Mouse (Mus musculus) lung, embryonic 16.5 days (tissue): ENCODE data around the gene Il27ra. TPM values are rescaled to one million over a fixed set of nuclear protein-coding genes. Genes with fewer than 3 reads are reported as not detected.

ENCODE experiments used
- ATAC-seq: fragments of 200-750 bp; cut with Nextera tagmentation; 2 replicates; pipeline ENCODE4 v1.8.0; 2017; ENCODE audit warnings: low read depth, mild to moderate bottlenecking, moderate library complexity
- H3K27ac ChIP-seq: fragments of 300-500 bp; sonication (generic); 2 replicates; pipeline ENCODE4 v1.5.1; 2014; ENCODE audit warnings: mild to moderate bottlenecking, control low read depth, low read length
- H3K27me3 ChIP-seq: fragments of 300-500 bp; sonication (generic); 2 replicates; pipeline ENCODE4 v1.6.1; 2014; ENCODE audit warnings: low read depth, low read length, mixed read lengths; ENCODE audit not compliant: control insufficient read depth, insufficient read depth
- H3K36me3 ChIP-seq: fragments of 300-500 bp; sonication (generic); 2 replicates; pipeline ENCODE4 v1.6.1; 2014; ENCODE audit warnings: low read length; ENCODE audit not compliant: control insufficient read depth, insufficient read depth
- H3K4me1 ChIP-seq: fragments of 300-500 bp; sonication (generic); replicated peaks from 2 replicates; pipeline ENCODE4 v1.6.1; 2014; ENCODE audit warnings: low read length, mixed read lengths; ENCODE audit not compliant: control insufficient read depth, insufficient read depth
- H3K4me2 ChIP-seq: fragments of 300-500 bp; sonication (generic); 2 replicates; pipeline ENCODE4 v1.6.1; 2014; ENCODE audit warnings: low read depth, low read length, control low read depth
- H3K4me3 ChIP-seq: fragments of 300-500 bp; sonication (generic); 2 replicates; pipeline ENCODE4 v1.5.1; 2014; ENCODE audit warnings: mild to moderate bottlenecking, low read length, control low read depth
- H3K9ac ChIP-seq: fragments of 300-500 bp; sonication (generic); 2 replicates; pipeline ENCODE4 v1.6.1; 2014; ENCODE audit warnings: low read length, control low read depth
- H3K9me3 ChIP-seq: fragments of 300-500 bp; sonication (generic); 2 replicates; pipeline ENCODE4 v1.6.1; 2016; ENCODE audit warnings: low read length; ENCODE audit not compliant: control insufficient read depth
- WGBS: fragments of 180-500 bp; shearing (Covaris S2); extraction: QIAGEN DNeasy Blood & Tissue Kit; methylation state at CpG from one replicate; pipeline ENCODE4 v1.1.7; 2014; 5-methylcytosine and 5-hydroxymethylcytosine counted together
- polyA plus RNA-seq: library from polyadenylated mRNA; unstranded; fragments of >200 nt; fragmentation: Nextera tagmentation; extraction: Ambion mirVana; gene quantifications from 2 replicates; pipeline ENCODE4 v1.2.1, GENCODE M21; 2015

The Il27ra gene
- polyA plus RNA-seq, 1 experiment from 2014 or later = 1.6 TPM

DNA sequence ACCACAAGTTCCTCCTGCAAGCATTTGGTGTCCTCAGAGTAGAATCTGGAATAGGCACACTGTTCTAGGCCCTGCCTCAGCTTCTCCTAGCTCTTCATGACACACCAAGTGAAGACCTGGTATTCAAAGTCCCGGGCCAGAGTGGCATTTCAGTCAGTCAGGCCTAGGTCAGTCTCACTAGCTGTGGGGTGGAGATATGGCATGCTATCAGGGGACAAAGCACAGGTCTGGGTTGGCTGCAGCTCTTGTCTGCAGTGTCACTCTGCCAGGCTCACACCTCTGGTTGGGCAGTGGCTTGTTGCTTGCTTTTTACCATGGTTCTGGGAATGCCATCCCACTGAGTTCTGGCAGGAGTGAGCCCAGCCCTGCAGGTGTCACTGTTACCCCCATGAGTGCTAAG, 34.0 kb upstream of the Il27ra start:
- no peak overlapping the region for H3K4me2 ChIP-seq
- H3K27me3 ChIP-seq = no peaks in the 10 kb centered on the region
- no peak for ATAC-seq
- WGBS = 87% methylated on average over 1 of the region's 1 CpGs
- H3K36me3 ChIP-seq = peaks cover 12% of the 10 kb centered on the region
- no peak overlapping the region for H3K4me3 ChIP-seq
- no peak overlapping the region for H3K27ac ChIP-seq
- peaks cover 7% of the 10 kb centered on the region for H3K4me1 ChIP-seq
- H3K9me3 ChIP-seq = no peaks in the 10 kb centered on the region
- H3K9ac ChIP-seq = no peak overlapping the region

DNA sequence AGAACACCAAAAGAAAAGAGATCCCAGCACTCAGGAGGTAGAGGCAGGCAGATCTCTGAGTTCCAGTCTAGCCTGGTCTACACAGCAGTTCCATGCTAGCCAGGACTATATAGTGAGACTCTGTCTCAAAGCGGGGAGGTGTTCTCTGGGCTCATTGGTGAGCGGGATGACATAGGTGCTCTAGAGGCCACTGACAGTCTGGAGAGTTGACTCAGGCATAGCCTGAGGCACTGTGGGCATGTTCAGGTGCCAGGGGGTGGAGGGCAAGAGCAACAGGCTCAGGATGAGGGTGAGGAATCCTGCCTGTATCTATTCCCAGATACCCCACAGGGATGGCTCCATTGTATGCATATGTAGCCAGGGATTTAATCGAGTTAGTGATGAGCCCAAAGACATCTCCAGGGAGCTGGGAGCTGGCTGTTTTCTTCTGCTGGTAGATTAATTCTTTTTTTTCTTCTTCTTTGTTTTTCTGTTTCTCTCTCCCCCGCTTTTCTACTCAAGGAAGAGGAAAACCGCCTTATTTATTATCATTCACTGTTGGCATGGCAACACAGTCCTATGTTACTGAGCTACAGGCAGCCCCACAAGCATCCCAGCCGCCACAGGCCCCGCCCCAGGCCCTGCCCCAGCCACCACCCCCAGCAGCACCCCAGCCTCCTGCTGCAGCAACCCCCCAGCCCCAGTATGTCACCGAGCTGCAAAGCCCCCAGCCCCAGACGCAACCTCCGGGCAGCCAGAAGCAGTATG, 31.0 kb upstream of the Il27ra start:
- WGBS = 65% methylated on average over 10 of the region's 10 CpGs
- H3K4me1 ChIP-seq = peaks cover 16% of the 10 kb centered on the region

DNA sequence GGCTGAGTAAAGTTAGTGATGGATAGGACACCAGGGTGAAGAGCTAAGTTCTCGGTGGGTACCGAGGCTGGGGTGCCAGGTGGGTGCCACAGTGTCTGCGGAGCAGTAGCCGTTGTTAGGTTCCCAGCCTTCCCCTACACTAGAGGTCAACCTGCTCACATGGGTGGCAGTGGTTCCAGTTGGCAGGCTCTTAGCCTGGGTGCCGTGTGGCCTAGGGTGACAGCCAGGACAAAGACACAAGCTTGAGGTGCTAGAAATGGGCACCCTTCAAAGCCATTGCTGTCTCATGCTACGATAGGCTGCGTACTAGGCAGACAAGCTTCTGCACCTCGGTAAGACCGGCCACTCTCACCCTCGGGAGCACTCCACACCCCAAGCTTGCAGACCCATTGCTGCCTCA, 29.9 kb upstream of the Il27ra start:
- Histone ChIP-seq H3K9me3 (no peaks in the 10 kb centered on the region), H3K9ac (no peak overlapping the region), H3K4me3 (no peak overlapping the region), H3K4me2 (no peak overlapping the region), H3K27ac (no peak overlapping the region), H3K36me3 (peaks cover 4% of the 10 kb centered on the region; the same call in 1 of the 2 replicates), H3K4me1 (peaks cover 26% of the 10 kb centered on the region), H3K27me3 (no peaks in the 10 kb centered on the region)
- no peak for ATAC-seq
- 86% methylated on average over 10 of the region's 10 CpGs for WGBS

More for the DNA sequence above, 31.0 kb upstream of the Il27ra start:
- no peak overlapping the region for H3K27ac ChIP-seq
- peaks cover 4% of the 10 kb centered on the region; the same call in 1 of the 2 replicates for H3K36me3 ChIP-seq
- no peak overlapping the region for H3K4me3 ChIP-seq
- H3K4me2 ChIP-seq = no peak overlapping the region
- H3K9ac ChIP-seq = no peak overlapping the region
- no peaks in the 10 kb centered on the region for H3K9me3 ChIP-seq
- ATAC-seq = no peak
- no peaks in the 10 kb centered on the region for H3K27me3 ChIP-seq

DNA sequence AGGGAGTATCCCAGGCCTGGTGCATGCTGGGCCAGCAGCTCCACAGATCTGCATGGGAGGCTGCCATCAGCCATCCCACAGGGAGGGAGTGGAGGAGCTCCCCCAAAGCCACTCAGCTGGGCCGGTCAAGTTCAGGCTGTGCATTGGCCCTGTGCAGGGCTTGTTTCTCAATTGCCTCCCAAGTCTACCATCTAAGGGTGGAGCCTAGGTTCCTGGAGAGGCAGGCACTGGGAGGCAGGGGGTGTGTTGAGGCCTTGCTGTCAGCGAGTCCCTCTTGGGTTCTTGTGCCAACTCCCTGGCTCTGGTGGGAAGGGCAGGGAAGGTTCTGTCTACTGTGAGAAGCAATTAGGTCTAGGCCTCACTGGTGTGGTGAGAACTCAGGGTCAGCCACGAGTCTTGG, 29.5 kb upstream of the Il27ra start:
- peaks cover 26% of the 10 kb centered on the region for H3K4me1 ChIP-seq
- no peak for ATAC-seq
- H3K27me3 ChIP-seq = no peaks in the 10 kb centered on the region
- no peak overlapping the region for H3K27ac ChIP-seq
- peaks cover 4% of the 10 kb centered on the region; the same call in 1 of the 2 replicates for H3K36me3 ChIP-seq
- no peak overlapping the region for H3K9ac ChIP-seq
- no peak overlapping the region for H3K4me3 ChIP-seq
- H3K4me2 ChIP-seq = no peak overlapping the region
- WGBS = 54% methylated on average over 3 of the region's 3 CpGs
- H3K9me3 ChIP-seq = no peaks in the 10 kb centered on the region

DNA sequence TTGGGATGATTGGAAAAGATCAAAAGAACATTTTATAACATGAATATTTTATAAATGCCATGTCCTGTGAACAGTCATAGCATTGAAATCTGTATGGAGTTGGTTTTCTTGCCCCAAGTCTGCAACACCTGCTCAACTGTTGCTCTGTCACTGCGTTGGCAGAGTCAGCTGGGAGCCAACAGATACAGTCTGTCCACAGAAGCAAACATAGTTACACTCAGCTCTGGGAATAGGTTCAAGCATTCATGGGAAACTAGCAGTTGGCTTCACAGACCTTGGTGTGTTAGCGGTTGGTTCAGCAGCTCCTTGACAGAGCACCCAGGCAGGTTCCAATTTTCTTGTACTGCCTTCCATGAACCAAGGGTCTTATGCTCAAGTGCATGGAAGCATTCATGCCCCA, 28.3 kb upstream of the Il27ra start:
- no peak for ATAC-seq
- whole genome bisulfite sequencing = 78% methylated on average over 2 of the region's 2 CpGs
- peaks cover 4% of the 10 kb centered on the region; the same call in 1 of the 2 replicates for H3K36me3 ChIP-seq
- no peak overlapping the region for H3K4me2 ChIP-seq
- no peaks in the 10 kb centered on the region for H3K27me3 ChIP-seq
- peaks cover 26% of the 10 kb centered on the region for H3K4me1 ChIP-seq
- H3K9me3 ChIP-seq = no peaks in the 10 kb centered on the region
- H3K9ac ChIP-seq = no peak overlapping the region
- H3K27ac ChIP-seq = no peak overlapping the region
- no peak overlapping the region for H3K4me3 ChIP-seq

DNA sequence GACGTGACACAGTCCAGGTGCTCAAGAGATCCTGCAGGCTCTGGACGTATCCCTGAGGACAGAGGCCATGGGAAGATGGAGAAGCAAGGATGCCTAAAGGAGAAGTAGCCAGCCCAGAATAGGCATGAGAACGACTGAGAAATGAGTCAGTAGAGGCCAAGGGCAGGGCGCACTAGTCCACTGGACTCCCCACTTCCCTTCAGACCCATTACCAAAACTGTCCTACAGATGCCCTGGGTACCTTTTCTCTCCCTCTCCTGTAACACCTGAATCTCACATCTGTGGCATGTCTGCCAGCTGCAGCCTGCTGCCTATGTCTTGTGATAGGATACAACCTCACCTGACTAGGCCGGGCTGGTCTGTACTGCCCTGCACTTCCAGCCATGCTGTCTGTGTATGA, 27.9 kb upstream of the Il27ra start:
- Histone ChIP-seq H3K4me3 (no peak overlapping the region), H3K9me3 (no peaks in the 10 kb centered on the region), H3K4me2 (no peak overlapping the region), H3K4me1 (peaks cover 26% of the 10 kb centered on the region), H3K27me3 (no peaks in the 10 kb centered on the region), H3K27ac (no peak overlapping the region), H3K9ac (no peak overlapping the region), H3K36me3 (peaks cover 4% of the 10 kb centered on the region; the same call in 1 of the 2 replicates)
- no peak for ATAC-seq
- 74% methylated on average over 5 of the region's 5 CpGs for WGBS

DNA sequence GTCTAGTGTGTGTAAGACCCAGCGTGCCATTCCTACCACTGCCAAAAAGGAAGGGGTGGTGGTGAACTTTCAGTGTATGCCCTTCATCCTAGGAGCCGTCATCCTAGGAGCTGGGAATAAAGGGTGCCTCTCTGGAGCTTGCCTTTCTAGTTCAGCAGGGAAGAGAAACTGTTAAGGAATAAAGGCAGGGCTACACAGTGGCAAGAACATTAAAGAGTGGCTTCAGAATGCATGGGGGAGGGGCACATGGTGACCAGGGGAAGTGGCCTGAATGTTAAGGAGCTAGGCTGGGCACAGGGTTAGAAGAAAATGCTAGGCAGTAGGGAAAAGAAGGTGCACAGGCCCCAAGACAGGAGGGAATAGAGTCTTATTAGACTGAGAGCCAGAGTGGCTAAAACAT, 27.4 kb upstream of the Il27ra start:
- Histone ChIP-seq H3K27me3 (no peaks in the 10 kb centered on the region), H3K36me3 (no peaks in the 10 kb centered on the region), H3K27ac (no peak overlapping the region), H3K4me2 (no peak overlapping the region), H3K4me3 (no peak overlapping the region), H3K4me1 (peaks cover 26% of the 10 kb centered on the region), H3K9me3 (no peaks in the 10 kb centered on the region), H3K9ac (no peak overlapping the region)
- ATAC-seq = no peak
- WGBS = 57% methylated on average over 2 of the region's 2 CpGs

DNA sequence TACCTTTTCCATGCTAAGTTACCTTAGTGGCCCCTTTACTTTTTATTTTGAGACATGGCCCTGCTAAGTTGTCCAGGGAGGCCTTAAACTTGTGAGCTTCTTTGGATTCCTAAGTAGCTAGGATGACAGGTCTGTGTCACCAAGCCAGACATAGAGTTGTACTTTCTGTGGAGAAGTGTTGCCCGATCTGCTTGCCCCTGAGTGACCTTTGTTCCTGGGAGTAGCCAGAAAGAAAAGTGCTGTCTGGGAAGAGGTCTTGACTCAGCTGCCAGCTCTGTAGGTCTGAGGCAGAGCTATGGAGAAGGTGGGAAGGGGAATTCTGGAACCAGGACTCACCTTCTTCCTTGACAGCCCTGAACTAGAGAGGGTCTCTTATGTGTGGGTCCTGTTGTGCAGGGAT, 26.8 kb upstream of the Il27ra start:
- Histone ChIP-seq H3K4me1 (peaks cover 26% of the 10 kb centered on the region), H3K4me2 (no peak overlapping the region), H3K27me3 (no peaks in the 10 kb centered on the region), H3K36me3 (no peaks in the 10 kb centered on the region), H3K27ac (0 out of 2 replicates have a peak overlapping the region, but pooled peaks have one; percentile 15), H3K4me3 (no peak overlapping the region), H3K9me3 (no peaks in the 10 kb centered on the region), H3K9ac (no peak overlapping the region)
- WGBS = 23% methylated on average over 1 of the region's 1 CpGs
- no peak for ATAC-seq

DNA sequence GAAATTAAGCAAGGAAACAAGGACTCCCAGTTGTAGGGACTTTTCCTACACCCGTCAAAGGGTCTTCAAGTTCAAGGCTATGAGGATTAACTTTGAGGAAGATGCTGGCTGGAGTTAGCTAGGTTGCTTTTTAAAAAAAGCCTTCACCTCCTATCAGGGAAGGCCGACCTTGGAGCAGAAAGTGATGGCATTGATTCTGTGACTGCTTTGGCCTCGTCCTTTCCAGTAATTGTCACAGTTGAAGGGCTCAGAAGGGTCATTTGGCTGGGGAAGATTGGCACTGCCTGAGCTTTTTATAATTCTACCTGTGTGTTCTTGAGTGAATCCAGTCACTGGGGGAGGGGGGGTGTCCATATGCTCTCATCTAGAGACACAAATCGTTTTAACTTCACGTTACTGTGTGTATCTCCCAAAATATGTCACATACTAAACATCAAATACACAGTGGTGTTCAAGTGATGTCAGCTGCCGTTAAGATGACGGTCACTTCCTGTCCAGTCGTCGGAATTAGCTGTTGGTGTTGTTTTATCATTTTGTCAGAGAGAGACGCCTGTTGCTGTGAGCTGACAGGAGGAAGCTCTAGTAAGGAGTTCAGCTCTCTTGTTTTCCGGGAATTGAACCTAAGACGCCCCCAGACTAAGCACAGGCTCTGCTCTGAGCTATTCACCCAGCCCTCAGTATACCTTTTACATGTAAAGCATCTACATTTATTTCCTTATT, 26.1 kb upstream of the Il27ra start:
- Histone ChIP-seq H3K9me3 (no peaks in the 10 kb centered on the region), H3K9ac (no peak overlapping the region), H3K27ac (0 out of 2 replicates have a peak overlapping the region, but pooled peaks have one; percentile 15), H3K4me3 (no peak overlapping the region), H3K4me2 (peak overlapping the region; percentile 45; the same call in 1 of the 2 replicates), H3K27me3 (no peaks in the 10 kb centered on the region), H3K4me1 (peaks cover 26% of the 10 kb centered on the region), H3K36me3 (no peaks in the 10 kb centered on the region)
- WGBS = 32% methylated on average over 12 of the region's 12 CpGs
- ATAC-seq = no peak
